Mouse (Mus musculus) MEL (cell line): Measurements from ENCODE around the gene Tfrc.

Experiments used
- CHD2 ChIP-seq: IDR thresholded peaks from 2 replicates; pipeline ENCODE4 v1.6.1; 2011; ENCODE audit warnings: low read length, improper control_type of control experiment
- CTCF ChIP-seq, 3 experiments: IDR thresholded peaks in 2 of 3; conservative IDR thresholded peaks in 1 of 3; 2 replicates each; pipeline ENCODE4 v1.5.1; 2011 to 2012; ENCODE audit warnings: low read length in 3 of 3, low read depth in 2 of 3, mild to moderate bottlenecking in 2 of 3, improper control_type of control experiment in 1 of 3, inconsistent platforms in 1 of 3, mixed read lengths in 1 of 3, moderate library complexity in 1 of 3; ENCODE audit not compliant: control insufficient read depth in 1 of 3, insufficient read depth in 1 of 3, poor library complexity in 1 of 3, severe bottlenecking in 1 of 3
- EP300 ChIP-seq, 2 experiments: IDR thresholded peaks; 2 replicates each; pipeline ENCODE4 v1.6.1; 2011; ENCODE audit warnings: improper control_type of control experiment in 2 of 2, low read length in 2 of 2, low read depth in 1 of 2, mild to moderate bottlenecking in 1 of 2
- ETS1 ChIP-seq: IDR thresholded peaks from 2 replicates; pipeline ENCODE4 v1.6.1; 2012; ENCODE audit warnings: low read depth, mild to moderate bottlenecking, inconsistent platforms, low read length, improper control_type of control experiment, moderate library complexity
- GATA1 ChIP-seq: IDR thresholded peaks from 2 replicates; pipeline ENCODE4 v1.6.1; 2011; ENCODE audit warnings: low read depth, low read length, improper control_type of control experiment
- KAT2A ChIP-seq: conservative IDR thresholded peaks from 2 replicates; pipeline ENCODE4 v1.6.1; 2012; ENCODE audit warnings: low read depth, low read length, improper control_type of control experiment, inconsistent platforms
- MAZ ChIP-seq: IDR thresholded peaks from 2 replicates; pipeline ENCODE4 v1.6.1; 2012; ENCODE audit warnings: low read depth, mild to moderate bottlenecking, inconsistent platforms, low read length, improper control_type of control experiment
- MEF2A ChIP-seq: IDR thresholded peaks from 2 replicates; pipeline ENCODE4 v1.6.1; 2014; ENCODE audit warnings: low read depth, mild to moderate bottlenecking, inconsistent platforms, low read length, improper control_type of control experiment; ENCODE audit not compliant: poor library complexity, insufficient replicate concordance, severe bottlenecking; ENCODE audit errors: extremely low read depth
- MYC ChIP-seq: IDR thresholded peaks from 2 replicates; pipeline ENCODE4 v1.6.1; 2011; ENCODE audit warnings: low read depth, mild to moderate bottlenecking, low read length, improper control_type of control experiment, moderate library complexity
- POLR2A ChIP-seq, 2 experiments: IDR thresholded peaks; 2 replicates each; pipeline ENCODE4 v1.6.1; 2011 to 2012; ENCODE audit warnings: low read length in 2 of 2, mild to moderate bottlenecking in 2 of 2, control low read depth in 1 of 2, improper control_type of control experiment in 1 of 2, low read depth in 1 of 2, moderate library complexity in 1 of 2; ENCODE audit not compliant: control insufficient read depth in 1 of 2, insufficient read depth in 1 of 2, poor library complexity in 1 of 2
- RCOR1 ChIP-seq: IDR thresholded peaks from 2 replicates; pipeline ENCODE4 v1.6.1; 2012; ENCODE audit warnings: low read depth, mild to moderate bottlenecking, inconsistent platforms, low read length, improper control_type of control experiment
- USF1 ChIP-seq: IDR thresholded peaks from 2 replicates; pipeline ENCODE4 v1.6.1; 2014; ENCODE audit warnings: low read depth, mild to moderate bottlenecking, inconsistent platforms, low read length, improper control_type of control experiment, moderate library complexity
- USF2 ChIP-seq, 2 experiments: IDR thresholded peaks; 2 replicates each; pipeline ENCODE4 v1.6.1; 2011 to 2012; ENCODE audit warnings: improper control_type of control experiment in 2 of 2, low read length in 2 of 2, borderline replicate concordance in 1 of 2, inconsistent platforms in 1 of 2, low read depth in 1 of 2, mild to moderate bottlenecking in 1 of 2; ENCODE audit not compliant: insufficient read depth in 1 of 2

DNA sequence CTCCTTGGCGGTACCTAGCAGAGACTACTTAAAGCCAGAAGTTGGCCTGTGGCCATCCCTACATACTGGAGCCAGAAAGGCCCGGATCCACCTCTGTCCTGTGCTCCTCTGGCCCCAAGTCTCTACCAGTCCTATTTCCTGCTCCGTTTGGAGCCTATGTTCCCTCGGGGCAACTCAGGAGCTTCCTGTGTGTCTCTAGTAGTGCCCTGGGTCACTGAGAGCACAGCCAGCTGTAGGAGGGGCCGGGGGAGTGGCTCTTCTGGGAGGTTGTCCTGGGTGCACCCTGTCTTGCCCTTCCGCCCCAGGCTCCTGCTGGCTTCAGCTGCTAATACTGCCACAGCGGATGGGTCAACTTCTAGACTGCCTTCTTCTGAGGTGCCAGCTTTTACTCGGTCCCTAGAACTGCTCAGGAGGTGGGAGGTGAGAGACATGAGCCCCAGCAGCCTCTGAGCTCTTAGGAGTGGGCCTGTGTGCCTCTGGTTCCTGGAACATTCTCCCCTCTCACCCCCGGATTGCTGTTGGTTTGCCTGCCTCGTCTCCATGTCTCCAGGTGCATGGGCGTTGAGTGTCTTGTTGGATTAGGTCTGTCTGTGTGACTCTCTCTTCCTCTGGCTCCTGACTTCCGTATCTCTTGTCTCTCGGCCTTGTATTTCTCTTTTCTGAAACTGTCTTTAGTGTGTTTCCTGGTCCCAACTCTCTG is 64.3 kb downstream of the Tfrc start:
- TF ChIP-seq MEF2A: no peak
- no peak for TF ChIP-seq CTCF (IDR thresholded peaks at IDR 0.05 in 2 of 3, conservative IDR thresholded peaks at IDR 0.05 in 1 of 3; ENCODE audit: control insufficient read depth in 1 of 3, insufficient read depth in 1 of 3, low read depth in 2 of 3, low read length in 3 of 3, poor library complexity in 1 of 3, severe bottlenecking in 1 of 3)
- TF ChIP-seq MYC: no peak
- no peak for TF ChIP-seq USF2 (IDR thresholded peaks at IDR 0.05; ENCODE audit: borderline replicate concordance in 1 of 2, insufficient read depth in 1 of 2, low read depth in 1 of 2, low read length in 2 of 2)
- no peak for TF ChIP-seq GATA1
- no peak for TF ChIP-seq ETS1
- no peak for TF ChIP-seq POLR2A (IDR thresholded peaks at IDR 0.05; ENCODE audit: control insufficient read depth in 1 of 2, insufficient read depth in 1 of 2, low read depth in 1 of 2, low read length in 2 of 2, poor library complexity in 1 of 2)
- no peak for TF ChIP-seq CHD2
- TF ChIP-seq RCOR1: no peak
- TF ChIP-seq USF1: no peak
- no peak for TF ChIP-seq MAZ
- no peak for TF ChIP-seq EP300 (IDR thresholded peaks at IDR 0.05; ENCODE audit: low read depth in 1 of 2, low read length in 2 of 2)
- no peak for TF ChIP-seq KAT2A
